Mouse (Mus musculus): ENCODE results near the gene Maml2. TPM values are rescaled to one million over a fixed set of nuclear protein-coding genes. Genes with fewer than 3 reads are reported as not detected.

Maml2 gene
- polyA plus RNA-seq, 1 experiment from 2014 or later = 9.8 TPM

GRCm38 (mm10) chr9:13497016-13497415, 199.3 kb downstream of the Maml2 start:
- no peaks in the 10 kb centered on the region for H3K9me3 ChIP-seq (ENCODE audit: control insufficient read depth, low read length)
- WGBS = 66% methylated on average over 3 of the region's 3 CpGs
- DNase-seq (ENCODE audit: low spot score) (no peak), ATAC-seq (ENCODE audit: low read depth) (no peak)
- H3K4me2 ChIP-seq (ENCODE audit: low read depth, low read length) = no peak overlapping the region
- no peak overlapping the region for H3K9ac ChIP-seq (ENCODE audit: low read depth, low read length)
- H3K27ac ChIP-seq (replicated peaks; ENCODE audit: low read depth, low read length) = no peak overlapping the region; the same call in 1 of the 2 replicates
- H3K27me3 ChIP-seq (replicated peaks; ENCODE audit: control insufficient read depth, insufficient read depth, low read length) = no peaks in the 10 kb centered on the region
- H3K4me1 ChIP-seq (ENCODE audit: control insufficient read depth, insufficient read depth, low read length) = peaks cover 8% of the 10 kb centered on the region; the same call in 1 of the 2 replicates
- H3K36me3 ChIP-seq (ENCODE audit: control insufficient read depth, insufficient read depth, low read length) = no peaks in the 10 kb centered on the region
- H3K4me3 ChIP-seq (ENCODE audit: low read depth, low read length) = no peak overlapping the region

GRCm38 (mm10) chr9:13497690-13498333, 200.1 kb downstream of the Maml2 start:
- 0 out of 2 replicates have a peak, but pooled peaks have one; percentile 44 for ATAC-seq (ENCODE audit: low read depth)
- H3K27ac ChIP-seq (replicated peaks; ENCODE audit: low read depth, low read length) = no peak overlapping the region; the same call in 1 of the 2 replicates
- WGBS = 55% methylated on average over 7 of the region's 7 CpGs

GRCm38 (mm10) chr9:13500045-13500444, 202.3 kb downstream of the Maml2 start:
- no peak overlapping the region for H3K27ac ChIP-seq (replicated peaks; ENCODE audit: low read depth, low read length)
- H3K4me1 ChIP-seq (ENCODE audit: control insufficient read depth, insufficient read depth, low read length) = peaks cover 8% of the 10 kb centered on the region; the same call in 1 of the 2 replicates
- WGBS = 81% methylated on average over 5 of the region's 5 CpGs
- H3K4me3 ChIP-seq (ENCODE audit: low read depth, low read length) = no peak overlapping the region
- H3K4me2 ChIP-seq (ENCODE audit: low read depth, low read length) = no peak overlapping the region
- ATAC-seq (ENCODE audit: low read depth) = no peak
- no peak for DNase-seq (ENCODE audit: low spot score)
- H3K9me3 ChIP-seq (ENCODE audit: control insufficient read depth, low read length) = no peaks in the 10 kb centered on the region
- H3K9ac ChIP-seq (ENCODE audit: low read depth, low read length) = no peak overlapping the region
- H3K27me3 ChIP-seq (replicated peaks; ENCODE audit: control insufficient read depth, insufficient read depth, low read length) = no peaks in the 10 kb centered on the region
- no peaks in the 10 kb centered on the region for H3K36me3 ChIP-seq (ENCODE audit: control insufficient read depth, insufficient read depth, low read length)

More at GRCm38 (mm10) chr9:13497690-13498333, 200.1 kb downstream of the Maml2 start:
- no peak overlapping the region for H3K4me3 ChIP-seq (ENCODE audit: low read depth, low read length)
- DNase-seq (ENCODE audit: low spot score) = peak; percentile 35
- H3K9me3 ChIP-seq (ENCODE audit: control insufficient read depth, low read length) = no peaks in the 10 kb centered on the region
- no peaks in the 10 kb centered on the region for H3K27me3 ChIP-seq (replicated peaks; ENCODE audit: control insufficient read depth, insufficient read depth, low read length)
- no peak overlapping the region for H3K4me2 ChIP-seq (ENCODE audit: low read depth, low read length)
- H3K4me1 ChIP-seq (ENCODE audit: control insufficient read depth, insufficient read depth, low read length) = peaks cover 8% of the 10 kb centered on the region; the same call in 1 of the 2 replicates
- no peaks in the 10 kb centered on the region for H3K36me3 ChIP-seq (ENCODE audit: control insufficient read depth, insufficient read depth, low read length)
- H3K9ac ChIP-seq (ENCODE audit: low read depth, low read length) = no peak overlapping the region

- H3K4me1 ChIP-seq (ENCODE audit: control insufficient read depth, insufficient read depth, low read length) = no peaks in the 10 kb centered on the region
- H3K27me3 ChIP-seq (replicated peaks; ENCODE audit: control insufficient read depth, insufficient read depth, low read length) = no peaks in the 10 kb centered on the region
- DNase-seq (ENCODE audit: low spot score) (no peak), ATAC-seq (ENCODE audit: low read depth) (no peak)
- no peak overlapping the region for H3K4me3 ChIP-seq (ENCODE audit: low read depth, low read length)
- H3K4me2 ChIP-seq (ENCODE audit: low read depth, low read length) = no peak overlapping the region
- H3K27ac ChIP-seq (replicated peaks; ENCODE audit: low read depth, low read length) = no peak overlapping the region
- H3K36me3 ChIP-seq (ENCODE audit: control insufficient read depth, insufficient read depth, low read length) = no peaks in the 10 kb centered on the region
- H3K9me3 ChIP-seq (ENCODE audit: control insufficient read depth, low read length) = no peaks in the 10 kb centered on the region
- WGBS = 84% methylated on average over 4 of the region's 4 CpGs
- H3K9ac ChIP-seq (ENCODE audit: low read depth, low read length) = no peak overlapping the region
Measured at GRCm38 (mm10) chr9:13505024-13505423, 207.3 kb downstream of the Maml2 start.

GRCm38 (mm10) chr9:13506956-13507821, 209.4 kb downstream of the Maml2 start:
- Histone ChIP-seq H3K9me3 (ENCODE audit: control insufficient read depth, low read length) (no peaks in the 10 kb centered on the region), H3K4me3 (ENCODE audit: low read depth, low read length) (no peak overlapping the region), H3K27ac (replicated peaks; ENCODE audit: low read depth, low read length) (no peak overlapping the region), H3K4me1 (ENCODE audit: control insufficient read depth, insufficient read depth, low read length) (no peaks in the 10 kb centered on the region), H3K4me2 (ENCODE audit: low read depth, low read length) (no peak overlapping the region), H3K36me3 (ENCODE audit: control insufficient read depth, insufficient read depth, low read length) (no peaks in the 10 kb centered on the region), H3K27me3 (replicated peaks; ENCODE audit: control insufficient read depth, insufficient read depth, low read length) (no peaks in the 10 kb centered on the region), H3K9ac (ENCODE audit: low read depth, low read length) (no peak overlapping the region)
- WGBS = 47% methylated on average over 6 of the region's 6 CpGs
- ATAC-seq (ENCODE audit: low read depth) = no peak
- DNase-seq (ENCODE audit: low spot score) = no peak

- ATAC-seq (ENCODE audit: low read depth) = no peak
- no peaks in the 10 kb centered on the region for H3K9me3 ChIP-seq (ENCODE audit: control insufficient read depth, low read length)
- 92% methylated on average over 9 of the region's 9 CpGs for WGBS
- no peaks in the 10 kb centered on the region for H3K36me3 ChIP-seq (ENCODE audit: control insufficient read depth, insufficient read depth, low read length)
- no peak overlapping the region for H3K4me2 ChIP-seq (ENCODE audit: low read depth, low read length)
- H3K4me3 ChIP-seq (ENCODE audit: low read depth, low read length) = no peak overlapping the region
- DNase-seq (ENCODE audit: low spot score) = no peak
- H3K27ac ChIP-seq (replicated peaks; ENCODE audit: low read depth, low read length) = no peak overlapping the region
- no peaks in the 10 kb centered on the region for H3K4me1 ChIP-seq (ENCODE audit: control insufficient read depth, insufficient read depth, low read length)
- H3K27me3 ChIP-seq (replicated peaks; ENCODE audit: control insufficient read depth, insufficient read depth, low read length) = no peaks in the 10 kb centered on the region
- H3K9ac ChIP-seq (ENCODE audit: low read depth, low read length) = no peak overlapping the region
Measured at GRCm38 (mm10) chr9:13507822-13508188, 210.0 kb downstream of the Maml2 start.

GRCm38 (mm10) chr9:13509751-13510150, 212.0 kb downstream of the Maml2 start:
- Histone ChIP-seq H3K4me2 (ENCODE audit: low read depth, low read length) (no peak overlapping the region), H3K4me3 (ENCODE audit: low read depth, low read length) (no peak overlapping the region), H3K36me3 (ENCODE audit: control insufficient read depth, insufficient read depth, low read length) (no peaks in the 10 kb centered on the region), H3K9me3 (ENCODE audit: control insufficient read depth, low read length) (no peaks in the 10 kb centered on the region), H3K27ac (replicated peaks; ENCODE audit: low read depth, low read length) (no peak overlapping the region), H3K4me1 (ENCODE audit: control insufficient read depth, insufficient read depth, low read length) (0 out of 2 replicates have a peak, but pooled peaks cover 4% of the 10 kb centered on the region), H3K27me3 (replicated peaks; ENCODE audit: control insufficient read depth, insufficient read depth, low read length) (no peaks in the 10 kb centered on the region), H3K9ac (ENCODE audit: low read depth, low read length) (no peak overlapping the region)
- 81% methylated on average over 6 of the region's 6 CpGs for WGBS
- DNase-seq (ENCODE audit: low spot score) (no peak), ATAC-seq (ENCODE audit: low read depth) (no peak)

- no peaks in the 10 kb centered on the region for H3K27me3 ChIP-seq (replicated peaks; ENCODE audit: control insufficient read depth, insufficient read depth, low read length)
- no peak overlapping the region for H3K27ac ChIP-seq (replicated peaks; ENCODE audit: low read depth, low read length)
- no peaks in the 10 kb centered on the region for H3K9me3 ChIP-seq (ENCODE audit: control insufficient read depth, low read length)
- DNase-seq (ENCODE audit: low spot score) (peak; percentile 41), ATAC-seq (ENCODE audit: low read depth) (no peak)
- 54% methylated on average over 5 of the region's 5 CpGs for WGBS
- H3K9ac ChIP-seq (ENCODE audit: low read depth, low read length) = no peak overlapping the region
- H3K4me2 ChIP-seq (ENCODE audit: low read depth, low read length) = no peak overlapping the region
- no peaks in the 10 kb centered on the region for H3K36me3 ChIP-seq (ENCODE audit: control insufficient read depth, insufficient read depth, low read length)
- H3K4me1 ChIP-seq (ENCODE audit: control insufficient read depth, insufficient read depth, low read length) = 0 out of 2 replicates have a peak, but pooled peaks cover 4% of the 10 kb centered on the region
- no peak overlapping the region for H3K4me3 ChIP-seq (ENCODE audit: low read depth, low read length)
Measured at GRCm38 (mm10) chr9:13510621-13511369, 213.0 kb downstream of the Maml2 start.

All from embryonic facial prominence, embryonic 14.5 days (tissue).